Mouse (Mus musculus) right cerebral cortex, postnatal 14 days (tissue): Measurements from ENCODE around the gene Tmem8b.

ENCODE experiments used
- DNase-seq: peaks from one replicate; pipeline ENCODE4 v3.0.0; 2022

Tmem8b gene

GRCm38 (mm10) chr4:43657146-43657545, 11.6 kb upstream of the Tmem8b start:
- no peak for DNase-seq

- DNase-seq: no peak
Measured at GRCm38 (mm10) chr4:43666412-43666811, 2.4 kb upstream of the Tmem8b start.

GRCm38 (mm10) chr4:43669428-43669794, 640 bp downstream of the Tmem8b start:
- peak; percentile 48 for DNase-seq

- DNase-seq: peak; percentile 97
Measured at GRCm38 (mm10) chr4:43672070-43672469, 3.3 kb downstream of the Tmem8b start.

GRCm38 (mm10) chr4:43673703-43674102, 4.9 kb downstream of the Tmem8b start:
- DNase-seq: no peak

GRCm38 (mm10) chr4:43674974-43675373, 6.2 kb downstream of the Tmem8b start:
- no peak for DNase-seq

- DNase-seq: no peak
Measured at GRCm38 (mm10) chr4:43675608-43676007, 6.8 kb downstream of the Tmem8b start.

- no peak for DNase-seq
Measured at GRCm38 (mm10) chr4:43678541-43678940, 9.8 kb downstream of the Tmem8b start.

GRCm38 (mm10) chr4:43679416-43680043, 10.8 kb downstream of the Tmem8b start:
- DNase-seq: no peak

GRCm38 (mm10) chr4:43690021-43690420, 21.2 kb downstream of the Tmem8b start:
- no peak for DNase-seq

- no peak for DNase-seq
Measured at GRCm38 (mm10) chr4:43691026-43691425, 22.3 kb downstream of the Tmem8b start.

- DNase-seq: no peak
Measured at GRCm38 (mm10) chr4:43693806-43694241, 25.1 kb downstream of the Tmem8b start.

- DNase-seq: no peak
Measured at GRCm38 (mm10) chr4:43694439-43695248, 25.9 kb downstream of the Tmem8b start.

- DNase-seq: no peak
Measured at GRCm38 (mm10) chr4:43695249-43695671, 26.5 kb downstream of the Tmem8b start.

- no peak for DNase-seq
Measured at GRCm38 (mm10) chr4:43696561-43696960, 27.8 kb downstream of the Tmem8b start.

GRCm38 (mm10) chr4:43700707-43701106, 31.9 kb downstream of the Tmem8b start, which contains the start of gene Olfr70:
Olfr70 (minus strand) TSS chr4:43700807.
- peak; percentile 0 for DNase-seq

- DNase-seq: peak; percentile 0
Measured at GRCm38 (mm10) chr4:43703439-43703838, 34.7 kb downstream of the Tmem8b start.

- DNase-seq: peak; percentile 5
Measured at GRCm38 (mm10) chr4:43703851-43704250, 35.1 kb downstream of the Tmem8b start.

GRCm38 (mm10) chr4:43705991-43706390, 37.2 kb downstream of the Tmem8b start:
- DNase-seq: no peak

GRCm38 (mm10) chr4:43709869-43710268, 41.1 kb downstream of the Tmem8b start, which contains the start of gene Olfr71:
Olfr71 (minus strand) TSS chr4:43710255.
- no peak for DNase-seq

GRCm38 (mm10) chr4:43711821-43712220, 43.0 kb downstream of the Tmem8b start:
- peak; percentile 89 for DNase-seq

GRCm38 (mm10) chr4:43713652-43714219, 45.0 kb downstream of the Tmem8b start:
- DNase-seq: no peak

GRCm38 (mm10) chr4:43720491-43721228, 51.9 kb downstream of the Tmem8b start:
- DNase-seq: no peak
